Mouse (Mus musculus) hindbrain, embryonic 12.5 days (tissue): ENCODE measurements around the gene Dnajb8. TPM values are rescaled to one million over a fixed set of nuclear protein-coding genes. Genes with fewer than 3 reads are reported as not detected.

Source experiments
- ATAC-seq: fragments of 200-750 bp; cut with Nextera tagmentation; 2 replicates; pipeline ENCODE4 v1.8.0; 2017; ENCODE audit warnings: moderate TSS enrichment; ENCODE audit not compliant: low FRiP score
- H3K27ac ChIP-seq: fragments of 300-500 bp; sonication (generic); 2 replicates; pipeline ENCODE4 v1.5.1; 2016; ENCODE audit warnings: mild to moderate bottlenecking
- H3K27me3 ChIP-seq: fragments of 300-500 bp; sonication (generic); 2 replicates; pipeline ENCODE4 v1.6.1; 2016; ENCODE audit warnings: mild to moderate bottlenecking
- H3K36me3 ChIP-seq: fragments of 300-500 bp; sonication (generic); 2 replicates; pipeline ENCODE4 v1.6.1; 2016; ENCODE audit warnings: mild to moderate bottlenecking
- H3K4me1 ChIP-seq: fragments of 300-500 bp; sonication (generic); 2 replicates; pipeline ENCODE4 v1.6.1; 2016
- H3K4me2 ChIP-seq: fragments of 300-500 bp; sonication (generic); replicated peaks from 2 replicates; pipeline ENCODE4 v1.6.1; 2016; ENCODE audit warnings: mild to moderate bottlenecking
- H3K4me3 ChIP-seq: fragments of 300-500 bp; sonication (generic); 2 replicates; pipeline ENCODE4 v1.5.1; 2016; ENCODE audit warnings: mild to moderate bottlenecking
- H3K9ac ChIP-seq: fragments of 300-500 bp; sonication (generic); 2 replicates; pipeline ENCODE4 v1.6.1; 2016; ENCODE audit warnings: mild to moderate bottlenecking, moderate library complexity
- H3K9me3 ChIP-seq: fragments of 300-500 bp; sonication (generic); replicated peaks from 2 replicates; pipeline ENCODE4 v1.6.1; 2016; ENCODE audit warnings: mild to moderate bottlenecking
- WGBS: fragments of 180-500 bp; shearing (Covaris S2); methylation state at CpG from one replicate; pipeline ENCODE4 v1.1.7; 2016; 5-methylcytosine and 5-hydroxymethylcytosine counted together
- polyA plus RNA-seq: library from polyadenylated mRNA; unstranded; fragments of >200 nt; fragmentation: Nextera tagmentation; extraction: Ambion mirVana; gene quantifications from 2 replicates; pipeline ENCODE4 v1.2.1, GENCODE M21; 2016

Dnajb8 gene
- polyA plus RNA-seq: not detected in 2 replicates

GRCm38 (mm10) chr6:88221968-88222367, at the start of gene Dnajb8:
Gene Dnajb8, plus strand, starts transcription at chr6:88222268.
- no peak within 1 kb of the TSS for H3K4me2 ChIP-seq
- H3K27me3 ChIP-seq: peaks cover 7% of the 10 kb centered on the region; the same call in 1 of the 2 replicates
- WGBS: 42% methylated on average over 10 of the region's 10 CpGs
- no peaks in the 10 kb centered on the region for H3K9me3 ChIP-seq
- no peak within 1 kb of the TSS for H3K4me3 ChIP-seq
- no peaks in the 10 kb centered on the region for H3K36me3 ChIP-seq
- peaks cover 7% of the 10 kb centered on the region for H3K4me1 ChIP-seq
- no peak within 1 kb of the TSS for H3K27ac ChIP-seq
- no peak within 1 kb of the TSS for H3K9ac ChIP-seq
- ATAC-seq: no peak

- H3K9ac ChIP-seq: no peak overlapping the region
- no peak for ATAC-seq
- no peaks in the 10 kb centered on the region for H3K27me3 ChIP-seq
- no peak overlapping the region for H3K27ac ChIP-seq
- no peak overlapping the region for H3K4me3 ChIP-seq
- no peaks in the 10 kb centered on the region for H3K4me1 ChIP-seq
- H3K4me2 ChIP-seq: no peak overlapping the region
- H3K36me3 ChIP-seq: no peaks in the 10 kb centered on the region
- 0 out of 2 replicates have a peak, but pooled peaks cover 4% of the 10 kb centered on the region for H3K9me3 ChIP-seq
- 92% methylated on average over 3 of the region's 3 CpGs for WGBS
Observed at GRCm38 (mm10) chr6:88174191-88174590, 47.9 kb upstream of the Dnajb8 start.

- no peaks in the 10 kb centered on the region for H3K27me3 ChIP-seq
- WGBS: 90% methylated on average over 2 of the region's 2 CpGs
Observed at GRCm38 (mm10) chr6:88174676-88175075, 47.4 kb upstream of the Dnajb8 start.

GRCm38 (mm10) chr6:88184671-88185070, 37.4 kb upstream of the Dnajb8 start:
- peaks cover 37% of the 10 kb centered on the region for H3K27me3 ChIP-seq
- no peak overlapping the region for H3K4me2 ChIP-seq
- peaks cover 4% of the 10 kb centered on the region for H3K4me1 ChIP-seq
- H3K9ac ChIP-seq: no peak overlapping the region
- no peaks in the 10 kb centered on the region for H3K9me3 ChIP-seq
- WGBS: 70% methylated on average over 4 of the region's 4 CpGs
- H3K36me3 ChIP-seq: no peaks in the 10 kb centered on the region
- H3K4me3 ChIP-seq: no peak overlapping the region
- no peak overlapping the region for H3K27ac ChIP-seq
- no peak for ATAC-seq

More at GRCm38 (mm10) chr6:88174676-88175075, 47.4 kb upstream of the Dnajb8 start:
- H3K4me1 ChIP-seq: no peaks in the 10 kb centered on the region
- 0 out of 2 replicates have a peak, but pooled peaks cover 4% of the 10 kb centered on the region for H3K9me3 ChIP-seq
- ATAC-seq: no peak
- no peak overlapping the region for H3K27ac ChIP-seq
- H3K36me3 ChIP-seq: no peaks in the 10 kb centered on the region
- H3K9ac ChIP-seq: no peak overlapping the region
- H3K4me2 ChIP-seq: no peak overlapping the region
- H3K4me3 ChIP-seq: no peak overlapping the region

GRCm38 (mm10) chr6:88188148-88188547, 33.9 kb upstream of the Dnajb8 start:
- no peak overlapping the region for H3K27ac ChIP-seq
- WGBS: 74% methylated on average over 6 of the region's 6 CpGs
- no peak overlapping the region for H3K4me3 ChIP-seq
- peaks cover 19% of the 10 kb centered on the region for H3K4me1 ChIP-seq
- no peak for ATAC-seq
- H3K9me3 ChIP-seq: no peaks in the 10 kb centered on the region
- peaks cover 72% of the 10 kb centered on the region for H3K27me3 ChIP-seq
- no peaks in the 10 kb centered on the region for H3K36me3 ChIP-seq
- no peak overlapping the region for H3K9ac ChIP-seq
- no peak overlapping the region for H3K4me2 ChIP-seq

GRCm38 (mm10) chr6:88189312-88190042, 32.6 kb upstream of the Dnajb8 start:
- under 1% methylated on average over 56 of the region's 56 CpGs for WGBS
- peaks cover 29% of the 10 kb centered on the region for H3K4me1 ChIP-seq
- H3K4me2 ChIP-seq: peak overlapping the region; percentile 57
- ATAC-seq: peak; percentile 82
- peaks cover 86% of the 10 kb centered on the region for H3K27me3 ChIP-seq
- H3K36me3 ChIP-seq: no peaks in the 10 kb centered on the region
- no peak overlapping the region for H3K27ac ChIP-seq
- no peaks in the 10 kb centered on the region for H3K9me3 ChIP-seq
- H3K9ac ChIP-seq: no peak overlapping the region
- peak overlapping the region; percentile 37 for H3K4me3 ChIP-seq

GRCm38 (mm10) chr6:88190043-88190309, 32.1 kb upstream of the Dnajb8 start:
- Histone ChIP-seq H3K9ac (no peak overlapping the region), H3K27ac (peak overlapping the region; percentile 2; the same call in 1 of the 2 replicates), H3K4me3 (peak overlapping the region; percentile 37), H3K9me3 (no peaks in the 10 kb centered on the region), H3K4me1 (peaks cover 29% of the 10 kb centered on the region), H3K27me3 (peaks cover 90% of the 10 kb centered on the region), H3K4me2 (peak overlapping the region; percentile 57), H3K36me3 (no peaks in the 10 kb centered on the region)
- WGBS: under 1% methylated on average over 13 of the region's 13 CpGs
- no peak for ATAC-seq

- ATAC-seq: peak; percentile 15
- WGBS: 2% methylated on average over 49 of the region's 49 CpGs
- H3K4me1 ChIP-seq: peaks cover 29% of the 10 kb centered on the region
- no peak overlapping the region for H3K9ac ChIP-seq
- no peaks in the 10 kb centered on the region for H3K36me3 ChIP-seq
- peak overlapping the region; percentile 57 for H3K4me2 ChIP-seq
- peaks cover 95% of the 10 kb centered on the region for H3K27me3 ChIP-seq
- peak overlapping the region; percentile 2; the same call in 1 of the 2 replicates for H3K27ac ChIP-seq
- peak overlapping the region; percentile 37 for H3K4me3 ChIP-seq
- no peaks in the 10 kb centered on the region for H3K9me3 ChIP-seq
Observed at GRCm38 (mm10) chr6:88190310-88191023, 31.6 kb upstream of the Dnajb8 start.

GRCm38 (mm10) chr6:88191024-88191365, 31.1 kb upstream of the Dnajb8 start:
- no peak overlapping the region for H3K4me3 ChIP-seq
- peaks cover 97% of the 10 kb centered on the region for H3K27me3 ChIP-seq
- no peak overlapping the region for H3K9ac ChIP-seq
- H3K9me3 ChIP-seq: no peaks in the 10 kb centered on the region
- H3K27ac ChIP-seq: no peak overlapping the region
- H3K4me2 ChIP-seq: peak overlapping the region; percentile 57; the same call in 1 of the 2 replicates
- H3K36me3 ChIP-seq: no peaks in the 10 kb centered on the region
- 6% methylated on average over 6 of the region's 6 CpGs for WGBS
- H3K4me1 ChIP-seq: peaks cover 29% of the 10 kb centered on the region
- ATAC-seq: 0 out of 2 replicates have a peak, but pooled peaks have one; percentile 5

GRCm38 (mm10) chr6:88191411-88192070, 30.5 kb upstream of the Dnajb8 start:
- H3K9me3 ChIP-seq: no peaks in the 10 kb centered on the region
- 15% methylated on average over 4 of the region's 4 CpGs for WGBS
- H3K36me3 ChIP-seq: no peaks in the 10 kb centered on the region
- no peak overlapping the region for H3K4me2 ChIP-seq
- H3K4me1 ChIP-seq: peaks cover 30% of the 10 kb centered on the region
- H3K9ac ChIP-seq: no peak overlapping the region
- peaks cover 99% of the 10 kb centered on the region for H3K27me3 ChIP-seq
- 0 out of 2 replicates have a peak overlapping the region, but pooled peaks have one; percentile 52 for H3K27ac ChIP-seq
- no peak for ATAC-seq
- H3K4me3 ChIP-seq: no peak overlapping the region

GRCm38 (mm10) chr6:88192756-88193155, 29.3 kb upstream of the Dnajb8 start:
- H3K4me1 ChIP-seq: peaks cover 40% of the 10 kb centered on the region
- H3K36me3 ChIP-seq: no peaks in the 10 kb centered on the region
- no peak for ATAC-seq
- 10% methylated on average over 8 of the region's 8 CpGs for WGBS
- no peak overlapping the region for H3K4me3 ChIP-seq
- H3K27ac ChIP-seq: no peak overlapping the region
- H3K9ac ChIP-seq: no peak overlapping the region
- H3K9me3 ChIP-seq: no peaks in the 10 kb centered on the region
- no peak overlapping the region for H3K4me2 ChIP-seq
- peaks cover 99% of the 10 kb centered on the region for H3K27me3 ChIP-seq

GRCm38 (mm10) chr6:88193433-88194052, 28.5 kb upstream of the Dnajb8 start, which contains the start of gene Gata2:
Gene Gata2, plus strand, starts transcription at chr6:88193891.
- peaks cover 46% of the 10 kb centered on the region for H3K4me1 ChIP-seq
- H3K27ac ChIP-seq: peak within 1 kb of the TSS; percentile 53
- no peak for ATAC-seq
- H3K9ac ChIP-seq: peak within 1 kb of the TSS; percentile 53
- WGBS: 1% methylated on average over 54 of the region's 57 CpGs
- H3K9me3 ChIP-seq: no peaks in the 10 kb centered on the region
- H3K4me2 ChIP-seq: peak within 1 kb of the TSS; percentile 60
- H3K36me3 ChIP-seq: no peaks in the 10 kb centered on the region
- peaks cover 99% of the 10 kb centered on the region for H3K27me3 ChIP-seq
- H3K4me3 ChIP-seq: peak within 1 kb of the TSS; percentile 36
